ENCODE assay signal across 11 mouse cellular contexts in genomic region chr11:32607319-32607718, GRCm38 (mm10). TPM values are rescaled to one million over a fixed set of nuclear protein-coding genes. Genes with fewer than 3 reads are reported as not detected.
A peak's percentile ranks its signal among the peaks of the same experiment; 100 is the strongest.
DNase-seq lines count a peak whose midpoint lies in the region; ATAC-seq and TF ChIP-seq lines count a peak whose summit lies in the region.
"Had no signal": no experiment of that assay in that cellular context is flagged by ENCODE, and none has a peak within 500 bp of the region (broad histone marks: within the 10 kb centered on the region; RNA-seq: fewer than 3 reads in every experiment).

No protein-coding gene starts in this region.

- H3K4me2 ChIP-seq in kidney, postnatal 0 days (ENCODE audit: low read length), result no peak overlapping the region
- no peak overlapping the region for H3K4me2 ChIP-seq in CH12.LX (ENCODE audit: insufficient read depth, low read depth, poor library complexity, severe bottlenecking)
- H3K4me2 ChIP-seq in stomach, postnatal 0 days (replicated peaks; ENCODE audit: low read depth), result no peak overlapping the region
- H3K4me2 ChIP-seq: hindbrain, embryonic 15.5 days; liver, embryonic 15.5 days had no signal

- in situ Hi-C loops in CH12.LX (cut with MboI; ENCODE audit: low pct_ligation_motif_present, low pct_unique_long_range_greater_than_20kb, low sequenced_read_pairs), result loop anchor here (25.0 kb wide), 1 partner anchor 530 kb away; the partner anchor contains the start of gene Fgf18

- no peaks in the 10 kb centered on the region for H3K9me3 ChIP-seq in kidney, postnatal 0 days (replicated peaks; ENCODE audit: low read length)
- peaks cover 2% of the 10 kb centered on the region for H3K9me3 ChIP-seq in CH12.LX (replicated peaks; ENCODE audit: low read length)
- H3K9me3 ChIP-seq in stomach, postnatal 0 days (ENCODE audit: control insufficient read depth, low read length), result no peaks in the 10 kb centered on the region
- H3K9me3 ChIP-seq: hindbrain, embryonic 15.5 days; liver, embryonic 15.5 days had no signal

- no peak for TF ChIP-seq CTCF in kidney, postnatal 0 days (IDR thresholded peaks at IDR 0.05; ENCODE audit: low read depth)
- no peak for TF ChIP-seq CTCF in CH12.LX (conservative IDR thresholded peaks at IDR 0.05 in 1 of 2, IDR thresholded peaks at IDR 0.05 in 1 of 2; ENCODE audit: low read depth in 2 of 2, low read length in 2 of 2)
- no peak for TF ChIP-seq CTCF in stomach, postnatal 0 days (IDR thresholded peaks at IDR 0.05; ENCODE audit: low read depth)

- H3K36me3 ChIP-seq in kidney, postnatal 0 days (ENCODE audit: insufficient read depth, low read length), result no peaks in the 10 kb centered on the region
- peaks cover 36 to 67% of the 10 kb centered on the region in 2 experiments for H3K36me3 ChIP-seq in CH12.LX (replicated peaks in 1 of 2; ENCODE audit: control insufficient read depth in 1 of 2, insufficient read depth in 1 of 2, low read length in 1 of 2)
- H3K36me3 ChIP-seq in stomach, postnatal 0 days (ENCODE audit: control insufficient read depth, insufficient read depth, low read length), result no peaks in the 10 kb centered on the region
- H3K36me3 ChIP-seq: hindbrain, embryonic 15.5 days had no signal

- no peak for TF ChIP-seq EP300 in CH12.LX (IDR thresholded peaks at IDR 0.05; ENCODE audit: low read length)
- no peak for TF ChIP-seq EP300 in stomach, postnatal 0 days (optimal IDR thresholded peaks at IDR 0.05)

- TF ChIP-seq RAD21 in CH12.LX (IDR thresholded peaks at IDR 0.05; ENCODE audit: low read depth, low read length), result no peak

- dilution Hi-C loops in CH12.LX (cut with MboI; ENCODE audit: extremely low pct_ligation_motif_present, extremely low pct_unique_long_range_greater_than_20kb, low sequenced_read_pairs), result no loop called here

- H3K27ac ChIP-seq in kidney, postnatal 0 days, result no peak overlapping the region
- H3K27ac ChIP-seq in CH12.LX (ENCODE audit: insufficient read depth, low read depth), result no peak overlapping the region
- H3K27ac ChIP-seq in stomach, postnatal 0 days (replicated peaks), result no peak overlapping the region
- H3K27ac ChIP-seq: hindbrain, embryonic 15.5 days; liver, embryonic 15.5 days had no signal

- no peak for TF ChIP-seq POLR2A in CH12.LX (IDR thresholded peaks at IDR 0.05; ENCODE audit: low read depth, low read length)

- ATAC-seq in kidney, postnatal 0 days (replicated peaks; ENCODE audit: low FRiP score, low read depth), result no peak
- ATAC-seq in erythroblast, adult 5-6 weeks (replicated peaks; ENCODE audit: low FRiP score, poor library complexity, severe bottlenecking), result no peak
- ATAC-seq in stomach, postnatal 0 days (ENCODE audit: low FRiP score, low TSS enrichment), result no peak

- no peak overlapping the region for H3K4me3 ChIP-seq in kidney, postnatal 0 days (replicated peaks; ENCODE audit: low read depth, low read length)
- no peak overlapping the region for H3K4me3 ChIP-seq in CH12.LX (replicated peaks in 1 of 3; ENCODE audit: low read depth in 2 of 3, low read length in 2 of 3, poor library complexity in 1 of 3)
- H3K4me3 ChIP-seq in stomach, postnatal 0 days (ENCODE audit: low read depth, low read length), result no peak overlapping the region
- H3K4me3 ChIP-seq: hindbrain, embryonic 15.5 days; liver, embryonic 15.5 days had no signal

- peak; percentile 41 for DNase-seq in kidney, postnatal 0 days (ENCODE audit: low spot score)
- no peak for DNase-seq in kidney, adult 11 months
- DNase-seq in CH12.LX (ENCODE audit: extremely low read depth), result no peak
- DNase-seq in brain, adult 2 months (ENCODE audit: low read depth, low spot score), result peak; percentile 54
- DNase-seq in large intestine, adult 2 months (ENCODE audit: low read depth, low spot score), result peak; percentile 76
- no peak for DNase-seq in stomach, postnatal 0 days (ENCODE audit: low spot score)
- DNase-seq: cerebellum, adult 2 months; layer of hippocampus, adult 9-11 months had no signal

- no peak overlapping the region for H3K9ac ChIP-seq in kidney, postnatal 0 days (ENCODE audit: low read depth, low read length)
- no peak overlapping the region for H3K9ac ChIP-seq in CH12.LX (ENCODE audit: insufficient read depth, low read depth)
- H3K9ac ChIP-seq in stomach, postnatal 0 days (ENCODE audit: low read length), result no peak overlapping the region
- H3K9ac ChIP-seq: hindbrain, embryonic 15.5 days; liver, embryonic 15.5 days had no signal

- no peaks in the 10 kb centered on the region for H3K4me1 ChIP-seq in kidney, postnatal 0 days (replicated peaks; ENCODE audit: insufficient read depth, low read length)
- H3K4me1 ChIP-seq in CH12.LX (ENCODE audit: control insufficient read depth in 1 of 2, insufficient read depth in 2 of 2), result peaks cover 0 to 41% of the 10 kb centered on the region in 2 experiments; a peak in 3 of 4 replicates
- H3K4me1 ChIP-seq in stomach, postnatal 0 days (replicated peaks; ENCODE audit: control insufficient read depth, insufficient read depth), result 0 out of 2 replicates have a peak, but pooled peaks cover 4% of the 10 kb centered on the region
- H3K4me1 ChIP-seq: liver, embryonic 15.5 days had no signal

- no peaks in the 10 kb centered on the region for H3K79me2 ChIP-seq in CH12.LX (replicated peaks; ENCODE audit: control insufficient read depth, extremely low read depth, insufficient read depth, poor library complexity, severe bottlenecking)

- H3K27me3 ChIP-seq in kidney, postnatal 0 days (ENCODE audit: insufficient read depth, low read length), result no peaks in the 10 kb centered on the region
- no peaks in the 10 kb centered on the region for H3K27me3 ChIP-seq in CH12.LX (replicated peaks)
- no peaks in the 10 kb centered on the region for H3K27me3 ChIP-seq in stomach, postnatal 0 days (ENCODE audit: control insufficient read depth, insufficient read depth, low read length)
- H3K27me3 ChIP-seq: hindbrain, embryonic 15.5 days; liver, embryonic 15.5 days had no signal

TF ChIP-seq in CH12.LX, 34 proteins besides CTCF, POLR2A, EP300 and RAD21:
- TF ChIP-seq ZNF384 (IDR thresholded peaks at IDR 0.05; ENCODE audit: low read depth, low read length), result peak; percentile 50
- no peak for TF ChIP-seq KAT2A (IDR thresholded peaks at IDR 0.05; ENCODE audit: insufficient replicate concordance, low read length)

RNA-seq across cellular contexts. Expression of gene Fbxw11, which starts 35.2 kb away (rescaled TPM):
- 61.1 and 68.4 TPM in 2 replicates for polyA plus RNA-seq in kidney, postnatal 0 days (2015; fragmentation: Nextera tagmentation; extraction: Ambion mirVana)
- total RNA-seq in CH12.LX (2012; rRNA removed) (55.9 and 58.5 TPM in 2 replicates), CH12.LX (2014; rRNA removed) (82.8 and 85.0 TPM in 2 replicates)
- 45.0 and 54.5 TPM in 2 replicates for polyA plus RNA-seq in CH12.LX (2012; ENCODE audit: insufficient read length, low read depth)
- 31.9 and 41.2 TPM in 2 replicates for polyA plus RNA-seq in large intestine, adult 2 months (2012; rRNA removed)
- 11.7 and 17.1 TPM in 2 replicates for total RNA-seq in erythroblast, adult 5-6 weeks (2015; ENCODE audit: low replicate concordance)
- total RNA-seq in erythroblast, adult 5-6 weeks (2017; ENCODE audit: low replicate concordance), result 10.7 and 12.9 TPM in 2 replicates
- polyA plus RNA-seq in stomach, postnatal 0 days (2015; fragmentation: Nextera tagmentation; extraction: Ambion mirVana), result 31.5 and 32.1 TPM in 2 replicates

Comparison
In these comparisons a context has a peak if more than half of its experiments do, and no peak if none do; other contexts are left out.
1. DNase-seq: peak in kidney, postnatal 0 days (single experiment), brain, adult 2 months (single experiment) and large intestine, adult 2 months (single experiment); none in kidney, adult 11 months (single experiment), CH12.LX (single experiment) and stomach, postnatal 0 days (single experiment).